Mouse (Mus musculus) kidney, postnatal 25 days (tissue): ENCODE measurements around the gene Nxph3.

Source experiments
- DNase-seq, 2 experiments: peaks; one replicate each; pipeline ENCODE4 v3.0.0; 2021; ENCODE audit warnings: mixed read lengths in 2 of 2

Gene Nxph3

DNA sequence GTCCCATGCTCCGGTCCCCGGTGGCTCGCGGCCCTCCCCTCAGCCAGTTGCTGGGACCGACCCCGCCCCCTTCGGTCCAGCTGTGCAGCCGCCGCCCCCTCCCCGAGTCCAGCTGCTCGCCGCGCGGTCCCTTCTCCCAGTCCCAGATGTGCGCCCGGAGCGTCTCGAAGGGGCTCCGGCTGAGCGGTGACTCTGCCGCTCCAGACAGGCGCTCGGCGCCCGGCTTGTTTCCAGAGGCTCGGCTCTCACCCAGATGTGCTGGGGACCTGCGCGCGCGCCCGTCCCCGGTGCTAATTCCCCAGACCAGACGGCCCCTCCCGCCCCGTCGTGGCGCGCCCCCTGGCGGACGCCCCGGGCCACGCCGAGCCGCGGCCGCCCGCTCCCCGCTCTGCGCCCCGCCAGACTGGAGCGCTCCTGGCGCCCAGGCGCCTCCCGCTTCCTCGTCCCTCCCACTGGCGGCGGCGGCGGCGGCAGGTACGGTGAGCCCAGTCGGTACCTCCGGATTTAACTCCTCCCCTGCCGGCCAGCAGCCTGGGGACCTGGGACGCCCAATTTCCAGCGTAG, at the start of gene Nxph3:
TSS of gene Nxph3 (minus strand) at position 273 of the 564 bp plus-strand sequence.
- DNase-seq = peak; percentile 57 to 85

DNA sequence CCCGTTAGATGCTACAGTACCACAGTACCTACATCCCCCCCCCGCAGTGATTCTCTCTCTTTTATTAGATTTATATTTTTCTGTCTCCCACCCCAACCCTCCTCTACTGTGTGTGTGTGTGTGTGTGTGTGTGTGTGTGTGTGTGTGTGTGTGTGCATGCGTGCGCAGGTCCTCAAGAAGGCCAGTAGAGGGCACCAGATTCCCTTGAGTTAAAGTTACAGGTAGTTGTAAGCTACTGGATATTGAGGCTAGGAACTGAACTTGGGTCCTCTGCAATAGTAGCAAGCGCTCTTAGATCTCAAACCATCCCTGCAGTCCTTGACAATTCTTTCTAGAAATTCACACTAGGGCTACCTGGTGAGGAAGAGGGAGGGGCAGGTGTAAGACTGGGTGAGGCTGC, 49.5 kb upstream of the Nxph3 start:
- DNase-seq = no peak

DNA sequence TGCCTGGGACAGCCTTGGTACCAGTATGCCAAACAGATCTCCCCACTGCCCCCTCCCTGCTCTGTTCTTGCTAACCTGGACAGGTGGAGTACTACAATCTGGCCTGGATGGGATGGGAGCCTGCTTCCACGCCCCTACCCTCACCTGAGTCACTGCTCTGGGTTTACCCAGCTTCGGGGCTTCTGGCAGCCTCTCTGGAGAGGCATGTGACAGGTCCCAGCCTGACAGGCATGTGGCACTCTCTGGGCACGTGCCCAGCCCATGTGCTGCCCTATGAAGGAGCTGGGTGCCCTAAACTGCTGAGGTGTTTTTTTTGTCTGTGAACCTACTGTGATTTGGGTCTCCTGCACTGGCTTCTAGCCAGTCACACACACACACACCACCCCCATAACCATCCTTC, 46.4 kb upstream of the Nxph3 start:
- peak; percentile 53 to 86 for DNase-seq

GRCm38 (mm10) chr11:95559761-95560160, 45.4 kb upstream of the Nxph3 start:
- DNase-seq = no peak

DNA sequence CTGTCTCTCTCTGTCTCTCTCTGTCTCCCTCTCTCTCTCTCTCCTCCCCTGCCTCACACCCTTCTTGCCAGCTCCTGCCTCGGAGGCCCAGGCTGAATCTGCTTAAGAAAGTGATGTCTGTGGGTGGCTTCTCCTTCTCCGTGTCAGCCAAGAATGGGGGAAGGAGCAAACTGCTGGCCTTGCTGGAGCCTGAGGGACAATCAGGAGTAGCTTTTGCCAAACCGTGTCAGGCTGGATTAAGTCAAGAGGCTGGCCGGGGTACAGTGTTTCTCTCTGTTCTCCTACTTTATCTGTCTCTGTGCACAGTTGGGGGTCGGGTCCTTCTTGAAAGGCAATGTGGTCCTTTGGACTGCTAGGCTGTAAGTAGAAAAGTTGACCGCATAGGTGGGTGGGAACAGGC, 43.3 kb upstream of the Nxph3 start:
- no peak for DNase-seq

DNA sequence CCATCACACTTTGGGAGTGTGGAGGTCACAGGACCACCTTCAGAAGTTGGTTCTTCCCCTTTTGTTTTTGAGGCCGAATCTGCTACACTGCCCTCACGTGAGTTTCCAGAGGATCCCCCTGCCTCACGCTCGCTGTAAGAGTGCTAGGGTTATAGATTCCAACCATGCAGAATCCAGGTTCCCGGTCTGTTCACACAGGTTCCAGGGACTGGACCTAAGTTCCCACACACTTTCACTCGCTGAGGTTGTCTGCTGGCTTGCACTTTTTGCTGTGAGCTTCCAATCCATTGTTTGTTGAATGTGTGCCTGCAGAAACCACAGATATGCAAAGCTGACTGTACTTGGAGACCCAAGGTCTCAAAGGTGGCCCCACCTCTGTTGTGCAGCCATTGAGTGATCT, 42.7 kb upstream of the Nxph3 start:
- no peak for DNase-seq

- no peak for DNase-seq
Observed at GRCm38 (mm10) chr11:95555279-95555678, 40.9 kb upstream of the Nxph3 start.

- no peak for DNase-seq
Observed at GRCm38 (mm10) chr11:95550301-95551021, 36.1 kb upstream of the Nxph3 start.

- no peak for DNase-seq
Observed at GRCm38 (mm10) chr11:95546021-95546782, 31.8 kb upstream of the Nxph3 start.

DNA sequence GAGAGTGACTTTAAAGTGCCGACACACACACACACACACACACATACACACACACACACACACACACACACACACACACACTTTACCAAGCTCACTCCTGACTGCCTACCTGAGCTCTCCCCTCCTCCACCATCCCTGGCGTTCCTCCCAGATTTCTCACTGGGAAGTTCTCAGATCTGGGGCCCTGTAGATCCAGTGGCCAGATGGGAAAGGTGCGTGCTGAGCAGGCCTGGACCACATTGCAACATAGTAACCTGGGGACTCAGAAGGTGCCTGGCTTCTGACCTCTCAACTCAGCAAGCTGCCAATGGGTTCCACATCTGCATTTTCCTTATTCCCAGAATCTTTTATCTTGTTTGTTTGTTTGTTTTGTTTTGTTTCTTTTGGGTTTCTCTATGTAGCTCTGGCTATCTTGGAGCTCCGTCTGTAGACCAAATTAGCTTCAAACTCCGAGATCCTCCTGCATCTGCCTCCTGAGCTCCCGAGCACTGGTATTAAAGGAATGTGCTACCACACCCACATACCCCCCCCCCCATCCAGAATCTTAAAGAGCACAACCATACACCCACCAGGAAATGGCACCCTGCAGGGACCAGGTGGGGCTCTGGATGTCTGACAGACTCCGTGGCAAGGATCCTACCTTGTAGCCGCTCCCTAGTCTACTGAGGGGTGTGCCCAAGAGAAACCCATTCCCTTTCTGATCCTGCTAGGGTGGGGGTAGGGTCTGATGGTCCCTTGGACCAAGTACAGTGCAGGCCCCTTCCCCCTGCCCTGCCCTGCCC, 30.4 kb upstream of the Nxph3 start:
- DNase-seq = peak in 1 of 2 experiments; percentile 11

DNA sequence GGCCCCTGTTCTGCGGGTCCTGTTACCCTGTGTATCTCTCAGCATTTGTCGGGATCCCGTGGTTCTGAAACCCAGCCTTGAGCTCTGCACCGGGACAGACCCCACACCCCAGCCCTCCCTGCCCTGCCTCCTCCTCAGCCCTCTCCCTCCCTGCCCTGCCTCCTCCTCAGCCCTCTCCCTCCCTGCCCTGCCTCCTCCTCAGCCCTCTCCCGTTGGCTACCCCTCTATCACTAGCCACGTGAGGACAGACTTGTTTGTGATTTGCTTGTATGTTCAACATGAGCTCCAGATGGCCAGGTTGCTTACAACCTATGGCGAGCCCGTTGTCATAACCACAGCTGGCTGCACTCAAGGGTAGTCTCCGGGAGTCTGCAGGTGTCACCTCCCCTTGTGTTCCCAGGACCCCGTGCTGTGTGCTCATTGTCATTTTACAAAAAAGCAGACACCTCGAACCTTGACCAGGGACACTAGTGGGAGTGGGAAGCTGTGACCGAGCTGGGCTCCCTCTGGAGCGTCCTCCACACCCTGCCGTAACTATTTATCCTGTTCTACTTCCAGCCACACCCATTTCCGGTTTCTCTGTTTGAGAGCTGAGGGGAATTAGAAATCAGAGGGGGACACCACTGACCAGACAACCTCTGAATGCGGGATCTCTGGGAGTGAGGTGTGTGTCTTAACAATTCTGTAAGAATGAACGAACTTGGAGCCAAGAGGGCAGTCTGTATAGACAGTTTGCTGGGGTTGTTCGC, 26.4 kb upstream of the Nxph3 start:
- no peak for DNase-seq

- peak; percentile 40 to 67 for DNase-seq
Observed at GRCm38 (mm10) chr11:95538378-95539104, 24.2 kb upstream of the Nxph3 start.

DNA sequence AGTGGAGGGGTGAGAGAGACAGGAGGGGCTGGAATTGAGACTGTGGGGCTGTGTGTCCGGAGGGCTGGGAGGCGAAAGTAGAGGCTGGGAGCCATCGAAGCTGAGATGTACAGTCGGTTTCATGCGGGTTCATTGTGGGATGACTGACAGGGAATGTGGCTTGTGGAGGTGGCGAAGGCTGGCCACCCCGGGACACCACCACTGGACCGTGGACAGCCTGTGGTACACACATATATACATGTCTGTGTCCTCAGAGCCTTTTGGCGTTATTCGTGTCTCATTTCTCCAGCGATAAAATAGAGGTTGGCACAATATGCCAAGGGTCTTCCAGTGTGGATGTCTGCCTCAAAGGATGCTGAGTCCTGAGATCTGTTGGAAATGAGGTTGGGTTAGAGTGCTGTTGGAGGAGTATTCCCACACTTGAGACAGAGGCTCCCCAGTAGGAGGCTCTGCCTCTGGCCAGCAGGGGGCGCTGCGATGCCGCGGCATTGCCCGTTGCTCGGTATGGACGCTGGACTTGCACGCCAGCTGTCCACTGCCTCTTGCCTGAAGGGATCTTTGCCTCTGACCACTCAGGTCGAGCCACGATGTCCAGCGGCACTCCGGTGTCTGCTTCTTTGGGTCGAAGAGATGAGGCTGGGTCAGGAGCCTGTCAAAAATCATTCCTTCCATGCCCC, 19.3 kb upstream of the Nxph3 start:
- peak; percentile 87 to 90 for DNase-seq

- no peak for DNase-seq
Observed at GRCm38 (mm10) chr11:95532353-95533072, 18.1 kb upstream of the Nxph3 start.

DNA sequence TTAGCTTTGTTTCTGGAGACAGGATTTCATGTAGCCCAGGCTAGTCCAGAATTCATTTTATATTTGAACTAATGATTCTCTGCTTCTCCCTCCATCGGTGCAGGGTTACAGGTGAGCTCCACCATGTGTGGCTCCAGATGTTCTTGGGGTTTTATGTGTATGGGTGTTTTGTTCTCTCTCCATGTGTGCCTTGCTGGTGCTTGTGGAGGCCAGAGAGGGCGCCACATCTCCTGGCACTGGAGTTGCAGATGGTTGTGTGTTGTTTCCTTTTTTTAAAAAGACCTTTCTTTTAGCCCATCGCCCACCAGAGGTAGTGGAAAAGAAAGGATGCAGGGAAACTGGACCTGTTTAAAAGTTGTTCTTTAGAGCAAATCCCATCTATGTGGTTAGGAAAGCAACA, 13.9 kb upstream of the Nxph3 start:
- no peak for DNase-seq

DNA sequence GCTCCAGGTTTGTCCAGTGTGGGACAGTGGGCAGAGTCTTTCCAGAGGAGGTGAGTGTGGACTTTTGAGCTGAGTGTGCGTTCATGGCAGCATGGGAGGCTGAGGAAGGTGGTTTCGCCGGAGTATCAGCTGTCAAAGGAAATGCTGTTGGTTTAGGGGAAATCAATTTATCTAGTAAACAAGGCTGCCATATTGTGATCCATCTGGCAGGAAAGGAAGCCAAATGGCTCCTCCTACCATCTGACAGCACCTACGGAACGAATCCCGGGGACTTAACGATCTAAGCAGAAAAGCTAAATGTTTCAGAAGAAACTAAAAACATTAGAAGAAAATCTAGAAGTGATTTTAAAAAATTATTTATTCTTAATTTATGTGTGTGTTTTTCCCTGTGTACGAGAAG, 12.9 kb upstream of the Nxph3 start:
- no peak for DNase-seq

DNA sequence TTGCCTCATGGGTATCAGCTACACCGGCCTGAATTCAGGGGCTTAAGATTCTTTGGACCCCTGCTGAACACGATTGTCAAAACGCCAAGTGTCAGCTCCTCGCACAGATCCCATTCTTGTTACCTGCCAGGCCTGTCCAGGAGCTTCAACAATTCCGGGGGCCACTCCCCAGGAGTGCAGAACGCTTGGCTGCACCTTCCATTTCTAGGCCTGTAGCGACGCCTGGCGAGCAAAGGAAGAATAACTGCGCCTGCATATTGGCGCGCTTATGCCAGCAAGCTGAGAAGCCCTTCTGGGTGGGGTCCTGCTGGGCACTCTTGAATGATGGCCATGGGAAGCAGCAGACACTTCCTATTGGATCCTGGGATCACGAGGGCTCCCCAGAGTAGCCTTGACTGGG, 7.2 kb upstream of the Nxph3 start:
- DNase-seq = peak; percentile 77 to 82

DNA sequence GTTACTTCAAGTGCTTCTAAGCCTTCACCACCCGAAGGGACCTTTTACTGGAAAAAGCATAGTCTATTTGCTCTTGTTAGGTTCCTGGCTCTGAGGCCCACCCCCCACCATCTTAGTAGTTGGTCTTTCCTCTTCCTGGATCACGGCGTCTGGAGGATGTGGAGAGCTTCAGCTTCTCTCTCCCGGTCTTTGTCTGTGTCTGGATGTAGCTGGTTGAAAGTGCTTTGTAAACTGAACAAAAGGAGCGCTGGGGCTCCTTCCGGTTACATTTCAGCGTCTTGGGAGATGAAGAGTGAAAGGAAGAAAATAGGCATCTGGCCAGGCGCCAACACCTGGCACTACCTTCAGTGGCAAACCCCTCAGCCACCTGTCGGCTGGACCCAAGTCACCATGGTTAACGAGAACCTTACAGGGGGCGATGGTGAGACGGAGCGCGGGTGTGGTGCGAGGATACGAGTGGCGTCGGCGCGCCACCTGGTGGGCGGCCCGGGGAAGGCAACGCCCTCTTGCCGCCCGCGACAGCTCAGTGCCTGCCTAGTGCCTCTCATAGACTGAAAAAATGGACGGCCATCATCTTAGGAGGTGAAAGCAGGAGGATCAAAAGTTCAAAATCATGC, 6.2 kb upstream of the Nxph3 start:
- peak; percentile 87 to 91 for DNase-seq

DNA sequence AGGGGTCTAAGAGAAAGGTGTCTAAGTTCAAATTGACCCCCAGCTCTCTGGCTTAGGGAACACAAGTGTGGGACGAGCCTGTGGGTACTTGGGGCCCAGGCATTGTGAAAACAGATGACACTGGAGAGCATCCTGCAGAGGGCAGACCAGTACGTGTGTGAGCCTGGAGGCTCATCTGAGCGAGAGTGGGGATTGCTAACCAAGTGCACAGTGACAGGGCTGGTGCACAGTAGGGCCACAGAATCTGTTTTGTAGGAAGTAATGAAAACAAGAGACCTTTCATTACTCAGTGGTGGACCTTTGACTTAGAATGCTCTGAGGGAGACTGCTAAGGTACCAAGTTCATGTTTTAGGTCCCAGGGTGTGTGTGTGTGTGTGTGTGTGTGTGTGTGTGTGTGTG, 5.6 kb upstream of the Nxph3 start:
- DNase-seq = no peak

DNA sequence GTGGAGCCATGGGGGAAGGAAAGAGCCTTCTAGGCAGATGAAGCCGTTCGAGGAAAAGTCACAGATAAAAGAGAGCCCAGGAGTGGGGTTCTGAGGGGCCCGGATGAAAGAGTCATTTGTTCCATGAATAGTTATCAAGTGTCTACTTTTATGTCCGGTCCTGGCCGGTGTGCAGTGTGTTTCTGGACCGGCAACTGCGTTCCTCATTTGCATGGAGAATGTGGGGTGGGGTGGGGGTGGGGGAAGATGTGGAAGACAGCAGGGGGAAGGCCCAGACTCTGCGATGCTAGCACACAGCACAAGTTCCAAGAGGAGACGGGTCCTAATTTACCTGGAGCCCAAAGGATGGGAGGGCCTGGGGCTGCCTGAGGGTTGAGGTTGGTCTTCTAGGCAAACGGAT, 4.9 kb upstream of the Nxph3 start:
- no peak for DNase-seq
